Mouse (Mus musculus) liver, embryonic 13.5 days (tissue): ENCODE results near the gene Sdc3. TPM values are rescaled to one million over a fixed set of nuclear protein-coding genes. Genes with fewer than 3 reads are reported as not detected.
A peak's percentile ranks its signal among the peaks of the same experiment; 100 is the strongest.

Source experiments
- ATAC-seq: fragments of 200-750 bp; cut with Nextera tagmentation; 2 replicates; pipeline ENCODE4 v1.8.0; 2017; ENCODE audit warnings: low read depth, mild to moderate bottlenecking, moderate number of reproducible peaks, moderate library complexity
- DNase-seq: peaks from one replicate; pipeline ENCODE4 v3.0.0; 2022
- H3K27ac ChIP-seq: fragments of 300-500 bp; sonication (generic); 2 replicates; pipeline ENCODE4 v1.5.1; 2015; ENCODE audit warnings: moderate library complexity, mild to moderate bottlenecking, inconsistent platforms
- H3K27me3 ChIP-seq: fragments of 300-500 bp; sonication (generic); 2 replicates; pipeline ENCODE4 v1.6.1; 2015; ENCODE audit warnings: mild to moderate bottlenecking, inconsistent platforms
- H3K36me3 ChIP-seq: fragments of 300-500 bp; sonication (generic); 2 replicates; pipeline ENCODE4 v1.6.1; 2015; ENCODE audit warnings: mild to moderate bottlenecking, inconsistent platforms
- H3K4me1 ChIP-seq: fragments of 300-500 bp; sonication (generic); replicated peaks from 2 replicates; pipeline ENCODE4 v1.6.1; 2015; ENCODE audit warnings: inconsistent platforms
- H3K4me2 ChIP-seq: fragments of 300-500 bp; sonication (generic); 2 replicates; pipeline ENCODE4 v1.6.1; 2015; ENCODE audit warnings: inconsistent platforms, mild to moderate bottlenecking, moderate library complexity
- H3K4me3 ChIP-seq: fragments of 300-500 bp; sonication (generic); replicated peaks from 2 replicates; pipeline ENCODE4 v1.5.1; 2015; ENCODE audit warnings: mild to moderate bottlenecking, inconsistent platforms
- H3K9ac ChIP-seq: fragments of 300-500 bp; sonication (generic); 2 replicates; pipeline ENCODE4 v1.6.1; 2015; ENCODE audit warnings: mild to moderate bottlenecking, inconsistent platforms
- H3K9me3 ChIP-seq: fragments of 300-500 bp; sonication (generic); replicated peaks from 2 replicates; pipeline ENCODE4 v1.6.1; 2016; ENCODE audit warnings: inconsistent platforms
- WGBS: fragments of 180-500 bp; shearing (Covaris S2); methylation state at CpG from one replicate; pipeline ENCODE4 v1.1.7; 2015; ENCODE audit not compliant: insufficient replicate concordance; 5-methylcytosine and 5-hydroxymethylcytosine counted together
- polyA plus RNA-seq: library from polyadenylated mRNA; unstranded; fragments of >200 nt; fragmentation: Nextera tagmentation; extraction: Ambion mirVana; gene quantifications from 2 replicates; pipeline ENCODE4 v1.2.1, GENCODE M21; 2015

Sdc3 gene
- polyA plus RNA-seq, 1 experiment from 2014 or later: 5.3 TPM

- Histone ChIP-seq H3K4me3 (no peak overlapping the region), H3K36me3 (peaks cover 99% of the 10 kb centered on the region), H3K4me2 (no peak overlapping the region), H3K4me1 (peaks cover 8% of the 10 kb centered on the region), H3K9ac (no peak overlapping the region), H3K9me3 (no peaks in the 10 kb centered on the region), H3K27me3 (no peaks in the 10 kb centered on the region), H3K27ac (no peak overlapping the region)
- WGBS: 70% methylated on average over 2 of the region's 2 CpGs
- ATAC-seq: 0 out of 2 replicates have a peak, but pooled peaks have one; percentile 30
- DNase-seq: no peak
Measured at GRCm38 (mm10) chr4:130766387-130766786, 25.9 kb upstream of the Sdc3 start.

- no peak for DNase-seq
- H3K27me3 ChIP-seq: no peaks in the 10 kb centered on the region
- H3K27ac ChIP-seq: no peak overlapping the region
- no peak overlapping the region for H3K9ac ChIP-seq
- H3K4me2 ChIP-seq: no peak overlapping the region
- no peak for ATAC-seq
- no peaks in the 10 kb centered on the region for H3K9me3 ChIP-seq
- no peak overlapping the region for H3K4me3 ChIP-seq
- H3K4me1 ChIP-seq: peaks cover 8% of the 10 kb centered on the region
- WGBS: 82% methylated on average over 4 of the region's 4 CpGs
- H3K36me3 ChIP-seq: peaks cover 99% of the 10 kb centered on the region
Measured at GRCm38 (mm10) chr4:130766926-130767325, 25.4 kb upstream of the Sdc3 start.

GRCm38 (mm10) chr4:130773899-130774298 is 18.4 kb upstream of the Sdc3 start:
- no peak overlapping the region for H3K27ac ChIP-seq
- ATAC-seq (no peak), DNase-seq (no peak)
- no peak overlapping the region for H3K4me3 ChIP-seq
- no peak overlapping the region for H3K9ac ChIP-seq
- H3K36me3 ChIP-seq: peaks cover 95% of the 10 kb centered on the region
- H3K4me1 ChIP-seq: no peaks in the 10 kb centered on the region
- H3K27me3 ChIP-seq: no peaks in the 10 kb centered on the region
- no peaks in the 10 kb centered on the region for H3K9me3 ChIP-seq
- no peak overlapping the region for H3K4me2 ChIP-seq
- 95% methylated on average over 4 of the region's 4 CpGs for WGBS

- Histone ChIP-seq H3K36me3 (peaks cover 96% of the 10 kb centered on the region), H3K4me1 (no peaks in the 10 kb centered on the region), H3K4me2 (no peak overlapping the region), H3K9me3 (no peaks in the 10 kb centered on the region), H3K27ac (no peak overlapping the region), H3K9ac (no peak overlapping the region), H3K4me3 (no peak overlapping the region), H3K27me3 (no peaks in the 10 kb centered on the region)
- 91% methylated on average over 4 of the region's 4 CpGs for WGBS
- no peak for DNase-seq
- ATAC-seq: no peak
Measured at GRCm38 (mm10) chr4:130774822-130775221, 17.5 kb upstream of the Sdc3 start.

GRCm38 (mm10) chr4:130777647-130778046 is 14.7 kb upstream of the Sdc3 start:
- H3K4me1 ChIP-seq: no peaks in the 10 kb centered on the region

GRCm38 (mm10) chr4:130779037-130779436 is 13.3 kb upstream of the Sdc3 start:
- H3K4me2 ChIP-seq: no peak overlapping the region
- ATAC-seq (no peak), DNase-seq (no peak)
- peaks cover 81% of the 10 kb centered on the region for H3K36me3 ChIP-seq
- WGBS: 87% methylated on average over 3 of the region's 3 CpGs
- no peaks in the 10 kb centered on the region for H3K9me3 ChIP-seq
- no peak overlapping the region for H3K9ac ChIP-seq
- H3K4me1 ChIP-seq: no peaks in the 10 kb centered on the region
- H3K27ac ChIP-seq: no peak overlapping the region
- no peak overlapping the region for H3K4me3 ChIP-seq
- H3K27me3 ChIP-seq: no peaks in the 10 kb centered on the region

More at GRCm38 (mm10) chr4:130777647-130778046, 14.7 kb upstream of the Sdc3 start:
- no peak overlapping the region for H3K4me2 ChIP-seq
- no peak overlapping the region for H3K9ac ChIP-seq
- no peak for DNase-seq
- no peak for ATAC-seq
- WGBS: 85% methylated on average over 10 of the region's 10 CpGs
- peaks cover 94% of the 10 kb centered on the region for H3K36me3 ChIP-seq
- no peaks in the 10 kb centered on the region for H3K27me3 ChIP-seq
- H3K9me3 ChIP-seq: no peaks in the 10 kb centered on the region
- no peak overlapping the region for H3K27ac ChIP-seq
- no peak overlapping the region for H3K4me3 ChIP-seq

- no peak overlapping the region for H3K9ac ChIP-seq
Measured at GRCm38 (mm10) chr4:130782492-130782891, 9.8 kb upstream of the Sdc3 start.

GRCm38 (mm10) chr4:130784755-130785154 is 7.6 kb upstream of the Sdc3 start:
- H3K9ac ChIP-seq: no peak overlapping the region
- WGBS: 29% methylated on average over 4 of the region's 4 CpGs
- H3K4me3 ChIP-seq: no peak overlapping the region
- H3K9me3 ChIP-seq: no peaks in the 10 kb centered on the region
- no peak overlapping the region for H3K27ac ChIP-seq
- no peaks in the 10 kb centered on the region for H3K27me3 ChIP-seq
- DNase-seq: no peak
- no peak for ATAC-seq
- H3K36me3 ChIP-seq: peaks cover 26% of the 10 kb centered on the region
- H3K4me2 ChIP-seq: no peak overlapping the region
- no peaks in the 10 kb centered on the region for H3K4me1 ChIP-seq

More at GRCm38 (mm10) chr4:130782492-130782891, 9.8 kb upstream of the Sdc3 start:
- Histone ChIP-seq H3K27me3 (no peaks in the 10 kb centered on the region), H3K36me3 (peaks cover 49% of the 10 kb centered on the region), H3K4me3 (no peak overlapping the region), H3K4me2 (no peak overlapping the region), H3K9me3 (no peaks in the 10 kb centered on the region), H3K27ac (no peak overlapping the region), H3K4me1 (no peaks in the 10 kb centered on the region)
- DNase-seq (no peak), ATAC-seq (no peak)
- 65% methylated on average over 2 of the region's 2 CpGs for WGBS

GRCm38 (mm10) chr4:130787530-130787929 is 4.8 kb upstream of the Sdc3 start:
- no peak for ATAC-seq
- peaks cover 4% of the 10 kb centered on the region for H3K4me1 ChIP-seq

GRCm38 (mm10) chr4:130790180-130790579 is 2.2 kb upstream of the Sdc3 start:
- H3K27me3 ChIP-seq: peaks cover 47% of the 10 kb centered on the region
- no peak overlapping the region for H3K9ac ChIP-seq
- no peak overlapping the region for H3K4me3 ChIP-seq
- DNase-seq (peak; percentile 45), ATAC-seq (no peak)
- H3K27ac ChIP-seq: no peak overlapping the region
- H3K4me2 ChIP-seq: no peak overlapping the region
- H3K9me3 ChIP-seq: no peaks in the 10 kb centered on the region
- H3K36me3 ChIP-seq: no peaks in the 10 kb centered on the region
- 6% methylated on average over 6 of the region's 6 CpGs for WGBS
- H3K4me1 ChIP-seq: peaks cover 10% of the 10 kb centered on the region

More at GRCm38 (mm10) chr4:130787530-130787929, 4.8 kb upstream of the Sdc3 start:
- Histone ChIP-seq H3K27ac (no peak overlapping the region), H3K36me3 (peaks cover 2% of the 10 kb centered on the region), H3K9me3 (no peaks in the 10 kb centered on the region), H3K4me2 (no peak overlapping the region), H3K9ac (no peak overlapping the region), H3K27me3 (peaks cover 23% of the 10 kb centered on the region), H3K4me3 (no peak overlapping the region)
- WGBS: 59% methylated on average over 5 of the region's 5 CpGs
- DNase-seq: no peak

- H3K9me3 ChIP-seq: no peaks in the 10 kb centered on the region
- H3K27ac ChIP-seq: no peak overlapping the region
- peaks cover 10% of the 10 kb centered on the region for H3K4me1 ChIP-seq
- no peak for DNase-seq
- H3K27me3 ChIP-seq: peaks cover 57% of the 10 kb centered on the region
- peak overlapping the region; percentile 63 for H3K9ac ChIP-seq
- H3K4me2 ChIP-seq: peak overlapping the region; percentile 76
- peak overlapping the region; percentile 63 for H3K4me3 ChIP-seq
- H3K36me3 ChIP-seq: no peaks in the 10 kb centered on the region
- WGBS: 7% methylated on average over 19 of the region's 19 CpGs
- no peak for ATAC-seq
Measured at GRCm38 (mm10) chr4:130791811-130792375, 444 bp upstream of the Sdc3 start.

- peak overlapping the region; percentile 76 for H3K4me2 ChIP-seq
- 43% methylated on average over 7 of the region's 7 CpGs for WGBS
- ATAC-seq: no peak
Measured at GRCm38 (mm10) chr4:130793180-130793501, 804 bp downstream of the Sdc3 start.

More at GRCm38 (mm10) chr4:130793180-130793501, 804 bp downstream of the Sdc3 start:
- Histone ChIP-seq H3K36me3 (no peaks in the 10 kb centered on the region), H3K9me3 (no peaks in the 10 kb centered on the region), H3K9ac (peak overlapping the region; percentile 63; the same call in 1 of the 2 replicates), H3K4me3 (peak overlapping the region; percentile 63), H3K4me1 (peaks cover 10% of the 10 kb centered on the region), H3K27me3 (peaks cover 58% of the 10 kb centered on the region), H3K27ac (no peak overlapping the region)
- no peak for DNase-seq
